Mouse (Mus musculus) liver (tissue): Measurements from ENCODE around the gene Zfp874b.
"Not testable (repeated sequence)": the region's sequence is repeated elsewhere in the genome, so short reads cannot be mapped to it uniquely, and the experiment has no call there.

Source experiments
- DNase-seq: peaks from one replicate; pipeline ENCODE4 v3.0.0-alpha.2; 2020; ENCODE audit warnings: mixed read lengths

Zfp874b gene

GRCm38 (mm10) chr13:67483625-67484423 is at the start of gene Zfp874b:
Gene Zfp874b, minus strand, starts transcription at chr13:67484258.
- DNase-seq = peak; percentile 86

GRCm38 (mm10) chr13:67527049-67527730 is 43.1 kb upstream of the Zfp874b start:
- no peak for DNase-seq

DNA sequence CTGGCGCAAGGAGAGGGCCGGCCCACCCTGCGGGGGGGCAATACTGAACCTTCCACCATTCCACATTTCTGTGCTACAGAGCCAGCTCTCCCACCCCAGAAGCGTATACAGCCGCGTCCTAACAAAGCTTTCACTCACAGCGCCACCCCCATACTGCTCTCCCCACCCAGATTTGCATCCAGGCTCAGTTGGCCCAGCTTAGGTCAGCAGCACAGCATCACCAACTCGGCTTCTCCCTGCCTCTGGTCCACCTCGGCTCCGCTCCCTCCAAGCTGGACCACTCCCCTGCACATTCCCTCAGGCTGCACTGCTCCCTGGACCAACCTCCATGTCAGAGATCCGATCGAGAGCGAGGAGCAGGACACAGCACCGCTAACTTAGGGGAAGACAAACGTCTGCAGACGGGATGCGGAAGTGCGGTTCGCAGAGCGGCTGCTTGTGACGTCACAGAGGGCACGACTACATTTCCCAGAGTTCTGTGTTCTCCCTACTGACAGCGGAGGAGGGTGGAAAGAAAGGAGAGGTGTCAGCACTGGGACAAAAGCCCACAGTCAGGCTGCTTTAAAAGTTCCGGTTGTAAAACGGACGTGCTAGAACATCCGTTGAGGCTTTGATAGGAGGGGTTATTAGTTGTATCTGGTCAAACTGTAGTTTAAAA is 41.8 kb upstream of the Zfp874b start, which contains the start of the genes Gm26965 and Zfp87:
TSS of gene Gm26965 (minus strand) at position 399 of the 658 bp plus-strand sequence.
TSS of gene Zfp87 (minus strand) at position 425 of the 658 bp plus-strand sequence.
- peak; percentile 89 for DNase-seq

DNA sequence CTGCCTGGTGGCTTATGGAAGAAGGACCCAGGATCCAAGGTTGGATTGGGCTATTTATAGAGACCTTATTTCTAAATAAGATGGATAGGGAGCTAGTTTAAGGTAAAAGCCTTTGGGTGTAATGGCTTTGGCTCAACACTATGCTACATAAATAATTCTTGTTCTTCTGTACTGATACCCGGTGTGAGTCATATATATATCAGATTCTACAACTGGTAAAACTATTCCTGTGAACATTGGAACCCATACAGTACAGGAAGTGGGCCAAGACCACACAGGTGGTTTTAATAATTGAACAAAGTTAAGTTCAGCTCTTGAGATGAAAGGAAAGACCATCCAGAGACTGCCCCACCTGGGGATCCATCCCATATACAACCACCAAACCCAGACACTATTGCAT is 16.9 kb upstream of the Zfp874b start:
- no peak for DNase-seq

DNA sequence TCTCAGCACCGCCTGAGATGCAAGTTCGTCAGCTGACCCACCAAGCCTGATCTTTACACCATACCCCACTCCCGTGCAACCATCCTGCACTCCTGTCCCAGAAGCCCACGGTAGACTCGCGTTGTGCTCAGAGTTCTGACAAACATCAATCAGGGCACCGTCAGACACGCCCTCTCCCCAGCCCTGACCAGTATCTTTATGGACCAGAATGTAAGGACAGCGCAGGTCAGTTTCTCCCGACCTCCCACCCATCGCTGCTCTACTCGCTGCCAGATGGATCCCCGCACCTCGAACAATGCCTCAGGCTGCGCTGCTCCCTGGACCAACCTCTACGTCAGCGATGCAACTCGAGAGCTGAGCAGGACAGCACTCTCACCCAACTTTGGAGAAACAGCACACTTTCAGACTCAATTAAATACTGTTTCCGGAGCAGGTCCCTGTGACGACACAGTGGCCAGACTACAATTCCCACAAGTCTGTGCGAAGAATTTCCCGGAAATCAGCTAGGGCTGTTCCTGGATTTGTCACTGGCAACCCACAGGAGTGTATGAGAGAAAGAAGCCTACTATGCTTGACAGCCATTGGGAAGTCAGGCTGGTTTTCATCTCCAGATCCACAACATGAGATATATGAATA is 16.1 kb upstream of the Zfp874b start, which contains the start of gene Zfp58:
TSS of gene Zfp58 (minus strand) at position 472 of the 636 bp plus-strand sequence.
- peak; percentile 72 for DNase-seq

GRCm38 (mm10) chr13:67495631-67496030 is 11.6 kb upstream of the Zfp874b start:
- DNase-seq = no peak

GRCm38 (mm10) chr13:67484424-67484811 is 360 bp upstream of the Zfp874b start:
- DNase-seq = peak; percentile 15

DNA sequence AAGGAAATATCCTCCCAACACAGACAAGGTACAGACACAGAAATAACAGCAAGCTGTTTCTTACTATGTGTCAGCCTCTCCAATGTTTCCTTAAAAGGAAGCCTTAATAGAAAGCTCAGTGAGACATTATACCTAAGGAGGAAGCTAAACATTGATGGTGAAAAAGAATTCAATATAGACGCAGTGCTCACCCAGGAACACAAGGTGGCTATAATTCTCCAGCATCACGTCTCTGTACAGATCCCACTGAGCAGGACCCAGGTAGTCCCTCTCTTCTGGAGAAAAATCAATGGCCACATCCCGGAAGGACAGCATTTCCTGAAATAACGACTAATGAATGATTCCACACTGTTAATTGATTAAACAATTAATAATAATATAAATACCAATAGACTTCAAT is 2.5 kb downstream of the Zfp874b start:
- no peak for DNase-seq

- no peak for DNase-seq
Observed at GRCm38 (mm10) chr13:67469274-67469673, 14.8 kb downstream of the Zfp874b start.

GRCm38 (mm10) chr13:67463506-67464185 is 20.4 kb downstream of the Zfp874b start:
- DNase-seq = not testable (repeated sequence)

- no peak for DNase-seq
Observed at GRCm38 (mm10) chr13:67452021-67452309, 32.1 kb downstream of the Zfp874b start.

DNA sequence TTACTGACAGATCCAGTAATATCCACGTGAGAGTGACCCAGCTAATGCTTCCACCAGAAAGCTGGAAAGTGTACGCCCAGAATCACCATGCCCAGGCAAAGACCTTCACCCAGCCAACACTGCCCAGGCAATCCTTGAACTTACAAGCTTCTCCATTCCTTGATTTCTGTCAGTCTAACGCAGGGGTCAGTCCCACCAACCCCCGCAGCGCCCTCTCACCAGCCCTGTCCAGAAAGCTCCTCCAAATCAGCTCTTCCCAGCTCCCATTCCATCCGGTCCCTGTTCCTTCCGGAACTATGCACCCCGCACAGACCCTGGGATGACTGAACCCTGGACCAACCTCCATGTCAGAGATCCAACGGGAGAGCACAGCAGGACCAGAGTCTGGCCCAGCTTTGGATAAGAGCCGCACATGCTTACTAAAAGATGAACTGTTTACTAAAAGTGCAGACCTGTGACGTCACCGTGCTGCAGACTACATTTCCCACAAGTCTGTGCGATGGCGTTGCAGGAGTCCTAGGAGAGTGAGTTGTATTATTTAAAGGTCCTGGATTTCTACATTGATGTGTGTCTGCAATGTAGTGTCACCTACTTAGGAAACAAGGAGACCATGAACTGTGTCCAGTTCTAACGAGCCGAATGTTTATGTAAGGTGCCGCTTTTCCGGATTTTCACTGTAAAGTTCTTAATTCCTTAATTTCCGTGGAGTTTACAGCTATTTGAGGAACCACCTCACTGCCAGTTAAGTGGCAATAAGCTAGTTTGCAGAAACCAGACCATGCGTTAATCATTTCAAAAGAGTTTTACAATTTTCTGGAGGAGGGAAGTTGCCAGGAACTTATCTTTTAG is 32.7 kb downstream of the Zfp874b start, which contains the start of gene Zfp874a:
TSS of gene Zfp874a (minus strand) at position 453 of the 849 bp plus-strand sequence.
- DNase-seq = peak; percentile 84

DNA sequence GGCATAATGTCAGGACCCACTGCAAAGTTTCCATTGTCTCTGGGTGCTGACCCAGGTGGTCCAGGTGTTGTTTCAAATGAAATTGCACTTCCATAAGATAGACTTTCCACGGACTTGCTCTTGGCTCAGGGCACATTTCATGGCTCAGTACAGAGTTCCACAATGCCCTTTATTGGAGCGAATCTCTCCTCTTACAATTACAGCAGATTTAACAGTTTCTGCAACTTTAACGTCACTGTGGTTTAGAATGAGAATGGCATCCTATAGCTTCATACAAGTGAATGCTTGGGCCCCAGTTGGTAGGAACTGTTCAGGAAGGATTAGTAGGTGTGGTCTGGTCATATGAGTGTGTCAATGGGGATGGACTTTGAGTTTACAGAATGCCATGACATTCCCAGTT is 47.0 kb downstream of the Zfp874b start:
- DNase-seq = not testable (repeated sequence)

DNA sequence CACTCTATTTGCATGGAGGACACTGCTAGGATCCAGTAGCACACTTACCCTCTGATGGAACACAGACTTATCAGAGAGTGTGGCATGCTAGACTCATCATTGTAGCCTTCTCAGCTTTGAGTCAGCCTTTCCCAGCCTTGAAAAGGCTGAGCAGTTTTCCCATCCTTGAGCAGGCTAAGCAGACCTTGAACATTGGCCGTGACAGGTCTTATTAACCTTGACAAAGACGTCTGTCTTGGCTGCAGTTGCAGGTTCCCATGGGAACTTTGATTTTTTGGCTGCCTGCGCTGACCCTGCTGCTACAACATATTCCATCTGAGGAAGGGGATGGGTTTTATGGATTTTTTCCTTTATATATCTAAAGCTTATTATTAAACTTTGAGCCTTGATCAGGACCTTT is 55.9 kb downstream of the Zfp874b start:
- no peak for DNase-seq

DNA sequence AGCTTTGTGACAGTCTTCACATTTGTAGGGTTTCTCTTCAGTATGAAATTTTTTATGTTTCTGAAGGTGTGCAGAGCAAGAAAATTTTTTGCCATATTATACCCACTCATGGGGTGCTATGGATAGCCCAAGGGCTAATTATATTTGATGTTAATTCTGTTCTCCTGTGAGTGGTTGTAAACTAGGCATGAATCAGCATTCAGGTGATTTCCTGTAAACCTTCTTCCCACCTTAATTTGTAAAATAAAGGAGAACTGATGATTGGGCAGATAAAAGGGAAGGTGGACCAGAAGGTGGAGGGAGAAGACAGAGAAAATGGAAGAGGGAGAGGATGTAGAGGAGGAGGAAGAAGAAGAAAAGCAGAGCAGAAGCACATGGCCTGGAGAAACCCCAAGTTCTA is 58.4 kb downstream of the Zfp874b start:
- not testable (repeated sequence) for DNase-seq

DNA sequence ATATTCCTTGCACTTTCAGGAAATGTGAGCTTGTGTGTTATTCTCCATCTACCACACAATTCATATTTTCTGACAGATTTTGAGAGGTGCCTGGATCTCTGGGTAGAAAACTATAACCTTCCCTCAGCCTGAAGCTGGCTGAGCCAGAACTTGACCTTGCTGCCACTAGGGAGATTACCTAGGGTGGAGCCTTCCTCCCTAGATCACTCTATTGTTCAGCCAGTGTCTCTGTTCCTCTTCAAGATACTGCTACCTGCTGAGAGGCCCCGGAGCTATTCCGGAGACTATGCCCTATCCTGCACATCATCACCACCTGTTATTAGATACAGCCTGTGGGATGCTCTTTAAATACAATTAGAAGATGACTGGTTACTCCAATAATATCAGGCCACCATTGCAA is 61.5 kb downstream of the Zfp874b start:
- not testable (repeated sequence) for DNase-seq
